In the genomic region with DNA sequence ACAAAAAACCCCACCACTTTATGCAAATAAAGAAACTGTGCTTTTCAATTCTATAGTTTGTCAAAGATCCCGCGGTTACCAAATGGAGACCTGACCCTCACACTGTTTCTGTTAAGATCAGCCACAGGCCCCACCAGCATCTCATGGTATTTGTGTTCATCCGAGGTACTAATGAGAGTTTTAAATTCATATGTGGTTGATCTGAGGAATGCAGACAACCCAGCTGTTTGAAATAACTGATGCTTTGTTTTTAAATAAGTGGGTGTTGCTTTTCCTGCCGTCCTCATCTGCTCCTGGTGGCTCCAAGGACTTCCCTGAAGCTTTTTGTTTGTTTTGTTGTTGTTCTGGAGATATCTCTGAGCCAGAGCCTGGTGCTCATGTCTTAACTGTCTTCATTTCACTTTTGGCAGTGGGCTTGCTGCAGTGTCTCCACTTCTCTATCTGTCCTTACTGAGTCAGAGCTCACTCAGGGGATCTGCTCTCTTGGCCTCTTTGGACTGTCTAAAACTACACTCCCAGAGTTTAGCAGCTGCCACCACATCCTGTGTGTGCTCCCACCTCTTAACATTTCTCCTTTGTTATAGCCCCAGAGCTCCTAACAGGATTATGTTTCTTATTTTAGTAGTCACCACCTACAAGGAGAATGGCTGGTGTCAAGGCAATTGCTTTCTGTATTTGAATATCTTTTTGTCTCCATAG, we compare ENCODE assay signal across 15 mouse cellular contexts. TPM values are rescaled to one million over a fixed set of nuclear protein-coding genes. Genes with fewer than 3 reads are reported as not detected.
DNase-seq lines count a peak whose midpoint lies in the region; ATAC-seq and TF ChIP-seq lines count a peak whose summit lies in the region.
"Had no signal": no experiment of that assay in that cellular context is flagged by ENCODE, and none has a peak within 500 bp of the region (broad histone marks: within the 10 kb centered on the region; RNA-seq: fewer than 3 reads in every experiment).

No protein-coding gene starts in this region.

- H3K27ac ChIP-seq in liver, embryonic 15.5 days (replicated peaks) = peak overlapping the region; percentile 53; the same call in 1 of the 2 replicates
- H3K27ac ChIP-seq in liver, embryonic 11.5 days (ENCODE audit: low read depth, low read length) = no peak overlapping the region
- peak overlapping the region; percentile 10; the same call in 1 of the 2 replicates for H3K27ac ChIP-seq in bone marrow macrophage, adult 2 months (ENCODE audit: insufficient read depth, low read depth, low read length)
- peak overlapping the region; percentile 87 for H3K27ac ChIP-seq in embryonic fibroblast, embryonic 13.5 days (ENCODE audit: insufficient read depth, low read length)
- H3K27ac ChIP-seq in heart, postnatal 0 days (ENCODE audit: low read depth) = peak overlapping the region; percentile 61
- H3K27ac ChIP-seq: forebrain, embryonic 12.5 days; hindbrain, embryonic 13.5 days had no signal

- ATAC-seq in liver, embryonic 15.5 days (ENCODE audit: insufficient read depth) = no peak
- ATAC-seq in liver, embryonic 11.5 days (replicated peaks; ENCODE audit: low FRiP score) = no peak
- ATAC-seq in heart, postnatal 0 days (ENCODE audit: insufficient read depth, low read depth) = peak; percentile 47; the same call in 1 of the 2 replicates
- ATAC-seq in erythroid progenitor cell, adult 5-6 weeks (replicated peaks; ENCODE audit: low FRiP score, poor library complexity, severe bottlenecking) = no peak
- no peak for ATAC-seq in CD4-positive, CD25-positive, alpha-beta regulatory T cell, adult 4 months

- no peak overlapping the region for H3K4me2 ChIP-seq in liver, embryonic 15.5 days
- no peak overlapping the region for H3K4me2 ChIP-seq in liver, embryonic 11.5 days
- H3K4me2 ChIP-seq in heart, postnatal 0 days (ENCODE audit: low read depth, low read length) = no peak overlapping the region
- H3K4me2 ChIP-seq: forebrain, embryonic 12.5 days; hindbrain, embryonic 13.5 days; lung, embryonic 14.5 days had no signal

- H3K4me3 ChIP-seq in liver, embryonic 15.5 days (replicated peaks) = no peak overlapping the region
- no peak overlapping the region for H3K4me3 ChIP-seq in liver, embryonic 11.5 days (ENCODE audit: low read depth, low read length)
- H3K4me3 ChIP-seq in bone marrow macrophage, adult 2 months (ENCODE audit: insufficient read depth, low read length) = no peak overlapping the region
- H3K4me3 ChIP-seq in embryonic fibroblast, embryonic 13.5 days (ENCODE audit: insufficient read depth, low read length) = no peak overlapping the region
- H3K4me3 ChIP-seq in heart, postnatal 0 days (ENCODE audit: low read depth, low read length) = no peak overlapping the region
- H3K4me3 ChIP-seq: forebrain, embryonic 12.5 days; hindbrain, embryonic 13.5 days had no signal

- WGBS in liver, embryonic 15.5 days (ENCODE audit: insufficient replicate concordance) = 44% methylated on average over 4 of the region's 4 CpGs
- WGBS in liver, embryonic 11.5 days = 45% methylated on average over 4 of the region's 4 CpGs
- 38% methylated on average over 4 of the region's 4 CpGs for WGBS in heart, postnatal 0 days

- no peak for DNase-seq in liver, embryonic 11.5 days (ENCODE audit: low spot score)
- DNase-seq in heart, postnatal 0 days (ENCODE audit: low spot score) = peak; percentile 60
- DNase-seq in yolk sac, embryonic 10.5 days (ENCODE audit: low spot score) = no peak
- DNase-seq: adrenal gland, adult 2 months; cerebellum, adult 2 months; kidney, adult 9 months; lung, embryonic 14.5 days; thymus, postnatal 25 days had no signal

- no peak for TF ChIP-seq POLR2A in bone marrow macrophage, adult 2 months (IDR thresholded peaks at IDR 0.05; ENCODE audit: borderline replicate concordance, low read depth, low read length)
- TF ChIP-seq POLR2A in embryonic fibroblast, embryonic 13.5 days (IDR thresholded peaks at IDR 0.05; ENCODE audit: low read depth, low read length) = no peak

- H3K9me3 ChIP-seq in liver, embryonic 15.5 days (replicated peaks) = no peaks in the 10 kb centered on the region
- no peaks in the 10 kb centered on the region for H3K9me3 ChIP-seq in liver, embryonic 11.5 days (ENCODE audit: control insufficient read depth, low read length)
- no peaks in the 10 kb centered on the region for H3K9me3 ChIP-seq in heart, postnatal 0 days (replicated peaks; ENCODE audit: control insufficient read depth, low read length)
- H3K9me3 ChIP-seq: forebrain, embryonic 12.5 days; hindbrain, embryonic 13.5 days had no signal

- no peak for TF ChIP-seq EP300 in heart, postnatal 0 days (IDR thresholded peaks at IDR 0.05; ENCODE audit: low read depth)

- H3K9ac ChIP-seq in liver, embryonic 15.5 days = no peak overlapping the region
- no peak overlapping the region for H3K9ac ChIP-seq in liver, embryonic 11.5 days (ENCODE audit: low read depth, low read length)
- H3K9ac ChIP-seq in heart, postnatal 0 days (replicated peaks; ENCODE audit: low read depth, low read length) = no peak overlapping the region
- H3K9ac ChIP-seq: forebrain, embryonic 12.5 days; hindbrain, embryonic 13.5 days; lung, embryonic 14.5 days had no signal

- TF ChIP-seq CTCF in bone marrow macrophage, adult 2 months (IDR thresholded peaks at IDR 0.05; ENCODE audit: low read depth, low read length) = no peak
- TF ChIP-seq CTCF in embryonic fibroblast, embryonic 13.5 days (IDR thresholded peaks at IDR 0.05; ENCODE audit: borderline replicate concordance, insufficient read depth, low read length) = no peak
- TF ChIP-seq CTCF in heart, postnatal 0 days (IDR thresholded peaks at IDR 0.05; ENCODE audit: low read depth) = no peak

- peaks cover 35% of the 10 kb centered on the region for H3K4me1 ChIP-seq in liver, embryonic 15.5 days (replicated peaks)
- peaks cover 10% of the 10 kb centered on the region; the same call in 1 of the 2 replicates for H3K4me1 ChIP-seq in liver, embryonic 11.5 days (replicated peaks; ENCODE audit: control insufficient read depth, insufficient read depth, low read length)
- H3K4me1 ChIP-seq in bone marrow macrophage, adult 2 months (ENCODE audit: control insufficient read depth, insufficient read depth, low read length) = peaks cover 23% of the 10 kb centered on the region
- peaks cover 20% of the 10 kb centered on the region for H3K4me1 ChIP-seq in embryonic fibroblast, embryonic 13.5 days (ENCODE audit: control insufficient read depth, insufficient read depth, low read length)
- peaks cover 38% of the 10 kb centered on the region for H3K4me1 ChIP-seq in heart, postnatal 0 days (ENCODE audit: control insufficient read depth, insufficient read depth)
- H3K4me1 ChIP-seq: hindbrain, embryonic 13.5 days had no signal

- no peaks in the 10 kb centered on the region for H3K27me3 ChIP-seq in liver, embryonic 15.5 days
- no peaks in the 10 kb centered on the region for H3K27me3 ChIP-seq in liver, embryonic 11.5 days (replicated peaks; ENCODE audit: control insufficient read depth, insufficient read depth, low read length)
- no peaks in the 10 kb centered on the region for H3K27me3 ChIP-seq in heart, postnatal 0 days (ENCODE audit: control insufficient read depth, insufficient read depth, low read length)
- H3K27me3 ChIP-seq: forebrain, embryonic 12.5 days; hindbrain, embryonic 13.5 days had no signal

- no peaks in the 10 kb centered on the region for H3K36me3 ChIP-seq in liver, embryonic 15.5 days (replicated peaks)
- H3K36me3 ChIP-seq in liver, embryonic 11.5 days (ENCODE audit: control insufficient read depth, insufficient read depth, low read length) = no peaks in the 10 kb centered on the region
- no peaks in the 10 kb centered on the region for H3K36me3 ChIP-seq in heart, postnatal 0 days (replicated peaks; ENCODE audit: control insufficient read depth, insufficient read depth, low read length)
- H3K36me3 ChIP-seq: forebrain, embryonic 12.5 days; hindbrain, embryonic 13.5 days had no signal

RNA-seq across cellular contexts. Expression of gene Pcdh7, which starts 39.1 kb away (rescaled TPM):
- polyA plus RNA-seq in liver, embryonic 15.5 days (2015; fragmentation: Nextera tagmentation; extraction: Ambion mirVana) = 0.29 and 0.40 TPM in 2 replicates
- 4.0 and 4.4 TPM in 2 replicates for polyA plus RNA-seq in liver, embryonic 11.5 days (2014; fragmentation: Nextera tagmentation; extraction: Ambion mirVana)
- 3.5 and 4.2 TPM in 2 replicates for polyA plus RNA-seq in bone marrow macrophage, adult 2 months (2012; ENCODE audit: insufficient read depth, insufficient read length, missing spikeins)
- 61.2 and 63.8 TPM in 2 replicates for polyA plus RNA-seq in embryonic fibroblast, embryonic 13.5 days (2011; ENCODE audit: insufficient read length, low read depth, missing spikeins)
- 169 and 213 TPM in 2 replicates for total RNA-seq in heart, postnatal 0 days (2014; rRNA removed; ENCODE audit: low replicate concordance)
- 19.9 and 22.4 TPM in 2 replicates for polyA plus RNA-seq in heart, postnatal 0 days (2015; fragmentation: Nextera tagmentation; extraction: Ambion mirVana)
- not detected in 2 replicates for total RNA-seq in erythroid progenitor cell, adult 5-6 weeks (2015; ENCODE audit: low replicate concordance)
- 1.8 TPM in 1 of 2 replicates, not detected in the other for total RNA-seq in erythroid progenitor cell, adult 5-6 weeks (2017; ENCODE audit: low replicate concordance)
- under 1 TPM in 1 of 2 experiments, not detected in 1; 0.06 TPM for polyA plus RNA-seq in CD4-positive, CD25-positive, alpha-beta regulatory T cell, adult 4 months (2017; shearing (Covaris generic))
